Mouse (Mus musculus): ENCODE measurements around the gene Slc18b1. TPM values are rescaled to one million over a fixed set of nuclear protein-coding genes. Genes with fewer than 3 reads are reported as not detected.

The Slc18b1 gene
- polyA plus RNA-seq, 1 experiment from 2014 or later, result 26.8 TPM

DNA sequence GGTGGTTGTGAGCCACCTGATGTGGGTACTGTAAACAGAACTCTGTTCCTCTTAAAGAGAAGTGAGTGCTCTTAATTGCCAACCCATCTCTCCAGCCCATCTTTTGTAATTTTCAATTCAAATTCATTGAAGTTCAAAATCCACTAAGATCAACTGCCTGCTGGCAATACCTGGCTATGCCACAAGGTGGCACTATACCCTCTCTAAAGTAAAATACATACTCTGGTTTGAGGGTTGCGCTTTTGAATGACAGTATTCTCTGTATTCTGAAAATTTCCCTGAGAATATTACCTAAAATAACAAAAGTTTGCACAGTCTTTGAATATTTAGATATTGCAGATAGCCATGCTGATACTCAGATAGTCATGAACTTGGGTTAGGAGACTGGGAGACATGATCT, 18.4 kb downstream of the Slc18b1 start:
- ATAC-seq (ENCODE audit: low read depth), result 0 out of 2 replicates have a peak, but pooled peaks have one; percentile 19
- Histone ChIP-seq H3K27ac (ENCODE audit: low read depth, low read length) (no peak overlapping the region), H3K4me2 (ENCODE audit: low read depth, low read length) (no peak overlapping the region), H3K36me3 (ENCODE audit: control insufficient read depth, insufficient read depth, low read length) (peaks cover 10% of the 10 kb centered on the region; the same call in 1 of the 2 replicates), H3K27me3 (ENCODE audit: control insufficient read depth, insufficient read depth, low read length) (no peaks in the 10 kb centered on the region), H3K9ac (replicated peaks; ENCODE audit: low read depth, low read length) (no peak overlapping the region), H3K4me1 (ENCODE audit: control insufficient read depth, insufficient read depth, low read length) (no peaks in the 10 kb centered on the region), H3K4me3 (ENCODE audit: low read depth, low read length) (no peak overlapping the region), H3K9me3 (ENCODE audit: control insufficient read depth, low read length) (no peaks in the 10 kb centered on the region)
- 55% methylated on average over 1 of the region's 1 CpGs for whole genome bisulfite sequencing

DNA sequence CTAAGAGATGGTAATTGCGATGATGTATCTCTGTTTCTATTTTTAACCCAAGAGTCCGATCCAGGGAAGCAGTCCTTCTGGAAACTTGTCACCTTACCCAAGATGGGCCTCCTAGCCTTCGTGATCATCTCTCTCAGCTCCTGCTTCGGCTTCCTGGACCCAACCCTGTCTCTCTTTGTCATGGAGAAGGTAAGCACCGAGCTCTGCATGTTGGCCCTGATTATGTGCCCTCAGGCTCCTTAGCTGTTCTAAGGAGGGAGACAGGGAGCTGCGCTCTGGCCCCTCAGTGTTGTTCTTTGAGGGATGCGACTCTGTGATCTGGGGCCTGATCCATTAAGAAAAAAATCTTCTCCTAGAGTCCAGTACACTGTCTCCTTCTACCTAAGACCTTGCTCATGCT, 19.5 kb downstream of the Slc18b1 start:
- Histone ChIP-seq H3K27me3 (ENCODE audit: control insufficient read depth, insufficient read depth, low read length) (no peaks in the 10 kb centered on the region), H3K4me1 (ENCODE audit: control insufficient read depth, insufficient read depth, low read length) (no peaks in the 10 kb centered on the region), H3K36me3 (ENCODE audit: control insufficient read depth, insufficient read depth, low read length) (peaks cover 13% of the 10 kb centered on the region; the same call in 1 of the 2 replicates), H3K9ac (replicated peaks; ENCODE audit: low read depth, low read length) (no peak overlapping the region), H3K4me3 (ENCODE audit: low read depth, low read length) (no peak overlapping the region), H3K9me3 (ENCODE audit: control insufficient read depth, low read length) (no peaks in the 10 kb centered on the region), H3K27ac (ENCODE audit: low read depth, low read length) (no peak overlapping the region), H3K4me2 (ENCODE audit: low read depth, low read length) (no peak overlapping the region)
- WGBS, result 94% methylated on average over 7 of the region's 7 CpGs
- ATAC-seq (ENCODE audit: low read depth), result no peak

GRCm38 (mm10) chr10:23826516-23826915, 29.7 kb downstream of the Slc18b1 start:
- no peak overlapping the region for H3K9ac ChIP-seq (replicated peaks; ENCODE audit: low read depth, low read length)
- no peaks in the 10 kb centered on the region for H3K9me3 ChIP-seq (ENCODE audit: control insufficient read depth, low read length)
- H3K4me1 ChIP-seq (ENCODE audit: control insufficient read depth, insufficient read depth, low read length), result no peaks in the 10 kb centered on the region
- H3K4me3 ChIP-seq (ENCODE audit: low read depth, low read length), result no peak overlapping the region
- H3K27me3 ChIP-seq (ENCODE audit: control insufficient read depth, insufficient read depth, low read length), result no peaks in the 10 kb centered on the region
- H3K36me3 ChIP-seq (ENCODE audit: control insufficient read depth, insufficient read depth, low read length), result peaks cover 28% of the 10 kb centered on the region
- no peak overlapping the region for H3K4me2 ChIP-seq (ENCODE audit: low read depth, low read length)
- 93% methylated on average over 7 of the region's 7 CpGs for WGBS
- ATAC-seq (ENCODE audit: low read depth), result no peak
- no peak overlapping the region for H3K27ac ChIP-seq (ENCODE audit: low read depth, low read length)

DNA sequence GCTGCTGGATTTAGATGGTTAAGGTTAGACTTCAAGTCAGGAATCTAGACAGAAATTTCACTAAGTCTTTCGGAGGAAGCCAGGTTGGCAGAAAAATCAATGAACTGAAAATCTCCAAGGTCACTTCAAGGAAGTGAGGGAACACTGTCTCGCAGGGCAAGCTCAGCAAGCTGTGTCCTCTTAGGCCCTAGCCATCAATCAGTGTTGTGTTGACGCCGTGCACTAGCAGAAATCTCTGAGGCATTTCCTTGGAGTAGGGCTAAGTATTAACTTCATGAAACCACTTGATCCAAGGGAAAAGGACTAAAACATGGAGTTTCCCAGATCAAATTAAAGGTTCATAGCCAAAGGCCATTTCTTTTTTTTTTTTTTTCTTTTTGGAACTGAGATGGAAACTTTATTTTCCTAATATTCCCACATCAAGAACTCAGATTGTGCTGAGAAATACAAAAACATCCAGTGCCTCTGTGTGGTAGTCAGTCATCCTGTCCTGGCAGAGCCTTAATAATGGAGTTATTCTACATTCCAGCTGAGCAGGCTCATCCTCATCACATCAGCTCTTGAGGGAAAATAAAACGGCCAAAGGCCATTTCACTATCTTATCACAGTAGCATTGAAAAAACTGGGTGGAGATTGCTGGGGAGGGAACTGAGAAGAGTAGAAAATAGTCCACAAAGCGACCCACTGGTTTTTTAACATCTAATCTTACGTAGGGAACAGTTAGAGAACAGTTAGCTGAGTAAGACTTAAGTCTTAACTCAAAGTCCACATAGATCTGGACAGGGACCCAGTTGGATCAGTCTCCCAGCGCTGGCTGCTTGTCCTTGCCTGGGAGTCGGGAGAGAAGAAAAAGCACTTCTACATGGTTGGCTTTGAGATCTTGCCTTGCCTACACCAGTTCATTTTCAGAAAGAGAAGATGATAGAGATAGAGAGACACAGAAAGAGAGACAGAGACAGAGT, 39.5 kb downstream of the Slc18b1 start:
- WGBS, result 79% methylated on average over 9 of the region's 9 CpGs
- Histone ChIP-seq H3K4me2 (ENCODE audit: low read depth, low read length) (no peak overlapping the region), H3K36me3 (ENCODE audit: control insufficient read depth, insufficient read depth, low read length) (no peaks in the 10 kb centered on the region), H3K27me3 (ENCODE audit: control insufficient read depth, insufficient read depth, low read length) (no peaks in the 10 kb centered on the region), H3K9me3 (ENCODE audit: control insufficient read depth, low read length) (no peaks in the 10 kb centered on the region), H3K27ac (ENCODE audit: low read depth, low read length) (no peak overlapping the region), H3K4me3 (ENCODE audit: low read depth, low read length) (no peak overlapping the region), H3K4me1 (ENCODE audit: control insufficient read depth, insufficient read depth, low read length) (no peaks in the 10 kb centered on the region), H3K9ac (replicated peaks; ENCODE audit: low read depth, low read length) (no peak overlapping the region)
- ATAC-seq (ENCODE audit: low read depth), result no peak

DNA sequence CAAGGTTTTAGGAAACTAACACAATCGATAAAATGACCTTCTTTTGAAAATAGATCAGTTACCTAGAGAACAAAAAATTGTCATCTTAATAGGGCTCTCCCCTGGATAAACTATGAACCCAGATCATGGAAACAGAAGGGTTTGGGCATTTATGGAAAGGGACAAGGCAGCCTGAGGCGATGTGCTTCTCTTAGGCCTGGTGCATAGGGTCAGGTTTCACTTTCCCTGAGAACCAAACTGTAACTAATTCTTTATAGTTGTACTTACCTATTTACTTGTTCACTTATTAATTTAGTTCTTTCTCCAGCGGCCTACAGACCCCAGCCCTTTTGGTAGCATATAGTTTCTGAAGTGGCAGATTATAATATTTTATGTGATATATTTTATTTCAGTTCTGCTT, 40.3 kb downstream of the Slc18b1 start:
- ATAC-seq (ENCODE audit: low read depth), result no peak

GRCm38 (mm10) chr10:23838910-23839309, 42.1 kb downstream of the Slc18b1 start:
- no peak overlapping the region for H3K9ac ChIP-seq (replicated peaks; ENCODE audit: low read depth, low read length)
- H3K36me3 ChIP-seq (ENCODE audit: control insufficient read depth, insufficient read depth, low read length), result no peaks in the 10 kb centered on the region
- H3K27me3 ChIP-seq (ENCODE audit: control insufficient read depth, insufficient read depth, low read length), result no peaks in the 10 kb centered on the region
- no peaks in the 10 kb centered on the region for H3K9me3 ChIP-seq (ENCODE audit: control insufficient read depth, low read length)
- H3K27ac ChIP-seq (ENCODE audit: low read depth, low read length), result no peak overlapping the region
- ATAC-seq (ENCODE audit: low read depth), result no peak
- H3K4me2 ChIP-seq (ENCODE audit: low read depth, low read length), result no peak overlapping the region
- H3K4me1 ChIP-seq (ENCODE audit: control insufficient read depth, insufficient read depth, low read length), result no peaks in the 10 kb centered on the region
- 92% methylated on average over 3 of the region's 3 CpGs for WGBS
- no peak overlapping the region for H3K4me3 ChIP-seq (ENCODE audit: low read depth, low read length)

More for the DNA sequence above, 40.3 kb downstream of the Slc18b1 start:
- 90% methylated on average over 3 of the region's 3 CpGs for WGBS
- Histone ChIP-seq H3K9ac (replicated peaks; ENCODE audit: low read depth, low read length) (no peak overlapping the region), H3K36me3 (ENCODE audit: control insufficient read depth, insufficient read depth, low read length) (no peaks in the 10 kb centered on the region), H3K4me3 (ENCODE audit: low read depth, low read length) (no peak overlapping the region), H3K4me1 (ENCODE audit: control insufficient read depth, insufficient read depth, low read length) (no peaks in the 10 kb centered on the region), H3K4me2 (ENCODE audit: low read depth, low read length) (no peak overlapping the region), H3K27ac (ENCODE audit: low read depth, low read length) (no peak overlapping the region), H3K9me3 (ENCODE audit: control insufficient read depth, low read length) (no peaks in the 10 kb centered on the region), H3K27me3 (ENCODE audit: control insufficient read depth, insufficient read depth, low read length) (no peaks in the 10 kb centered on the region)

DNA sequence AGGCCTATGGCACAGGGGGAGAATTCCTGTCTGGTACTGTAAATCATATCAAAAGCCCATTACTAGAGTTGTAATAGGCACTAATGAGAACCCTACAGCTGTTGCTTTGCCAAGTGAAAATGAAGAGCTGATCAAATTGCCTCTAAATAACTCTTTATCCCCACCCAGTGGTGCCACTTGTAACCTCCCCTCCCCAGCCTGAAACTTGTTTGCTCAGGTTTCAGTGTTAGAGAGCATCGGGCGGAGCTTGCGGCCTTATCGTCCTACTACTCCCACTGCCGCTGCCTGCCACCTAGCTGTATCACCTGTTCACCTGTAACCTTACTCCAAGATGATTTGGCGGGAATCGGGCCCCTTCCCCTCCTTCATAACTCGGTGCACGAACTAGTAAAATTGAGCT, 42.6 kb downstream of the Slc18b1 start:
- Histone ChIP-seq H3K4me3 (ENCODE audit: low read depth, low read length) (no peak overlapping the region), H3K4me2 (ENCODE audit: low read depth, low read length) (no peak overlapping the region), H3K36me3 (ENCODE audit: control insufficient read depth, insufficient read depth, low read length) (no peaks in the 10 kb centered on the region), H3K9me3 (ENCODE audit: control insufficient read depth, low read length) (no peaks in the 10 kb centered on the region), H3K27me3 (ENCODE audit: control insufficient read depth, insufficient read depth, low read length) (no peaks in the 10 kb centered on the region), H3K4me1 (ENCODE audit: control insufficient read depth, insufficient read depth, low read length) (no peaks in the 10 kb centered on the region), H3K27ac (ENCODE audit: low read depth, low read length) (no peak overlapping the region), H3K9ac (replicated peaks; ENCODE audit: low read depth, low read length) (no peak overlapping the region)
- ATAC-seq (ENCODE audit: low read depth), result no peak
- 51% methylated on average over 9 of the region's 9 CpGs for WGBS

GRCm38 (mm10) chr10:23840496-23840895, 43.7 kb downstream of the Slc18b1 start:
- Histone ChIP-seq H3K27me3 (ENCODE audit: control insufficient read depth, insufficient read depth, low read length) (no peaks in the 10 kb centered on the region), H3K36me3 (ENCODE audit: control insufficient read depth, insufficient read depth, low read length) (no peaks in the 10 kb centered on the region), H3K4me2 (ENCODE audit: low read depth, low read length) (no peak overlapping the region), H3K4me1 (ENCODE audit: control insufficient read depth, insufficient read depth, low read length) (no peaks in the 10 kb centered on the region), H3K9ac (replicated peaks; ENCODE audit: low read depth, low read length) (no peak overlapping the region), H3K4me3 (ENCODE audit: low read depth, low read length) (no peak overlapping the region), H3K9me3 (ENCODE audit: control insufficient read depth, low read length) (no peaks in the 10 kb centered on the region), H3K27ac (ENCODE audit: low read depth, low read length) (no peak overlapping the region)
- no peak for ATAC-seq (ENCODE audit: low read depth)
- 83% methylated on average over 4 of the region's 4 CpGs for WGBS

DNA sequence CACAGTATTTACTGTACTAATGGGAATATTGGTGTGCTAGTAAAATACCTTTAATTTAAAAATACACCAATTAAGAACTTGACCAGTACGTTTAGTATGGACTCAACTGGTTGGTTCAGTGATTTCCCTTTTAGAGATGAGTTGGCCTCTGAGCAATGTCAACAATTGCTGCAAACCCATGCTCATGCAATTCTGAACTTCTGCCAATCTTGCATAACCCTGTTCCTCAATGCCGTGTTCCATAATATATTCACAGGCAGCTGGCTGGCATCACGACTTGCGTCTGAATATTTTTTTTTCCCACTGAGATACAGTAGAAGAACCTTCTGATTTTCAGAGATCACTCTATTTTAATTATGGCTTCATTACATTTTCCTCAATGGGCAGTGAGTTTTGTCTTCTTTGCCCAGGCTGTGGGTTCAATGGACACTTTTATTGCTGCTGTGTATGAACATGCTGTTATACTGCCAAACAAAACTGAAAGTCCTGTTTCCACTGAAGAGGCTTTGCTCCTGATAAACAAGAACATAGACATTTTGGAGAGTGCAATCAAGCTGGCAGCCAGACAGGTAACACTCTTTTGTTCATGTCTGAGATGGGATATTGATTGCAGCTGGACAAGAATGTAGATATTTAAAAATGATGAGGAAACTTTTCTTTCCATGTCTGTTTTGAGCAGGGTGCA, 54.6 kb downstream of the Slc18b1 start, which contains the start of gene Vnn3:
TSS of gene Vnn3 (plus strand) at position 235 of the 685 bp plus-strand sequence.
- no peak within 1 kb of the TSS for H3K4me2 ChIP-seq (ENCODE audit: low read depth, low read length)
- H3K4me1 ChIP-seq (ENCODE audit: control insufficient read depth, insufficient read depth, low read length), result no peaks in the 10 kb centered on the region
- WGBS, result 89% methylated on average over 4 of the region's 4 CpGs

More for the DNA sequence above, 54.6 kb downstream of the Slc18b1 start, which contains the start of gene Vnn3:
- Histone ChIP-seq H3K27ac (ENCODE audit: low read depth, low read length) (no peak within 1 kb of the TSS), H3K9me3 (ENCODE audit: control insufficient read depth, low read length) (no peaks in the 10 kb centered on the region), H3K27me3 (ENCODE audit: control insufficient read depth, insufficient read depth, low read length) (no peaks in the 10 kb centered on the region), H3K9ac (replicated peaks; ENCODE audit: low read depth, low read length) (no peak within 1 kb of the TSS), H3K4me3 (ENCODE audit: low read depth, low read length) (no peak within 1 kb of the TSS), H3K36me3 (ENCODE audit: control insufficient read depth, insufficient read depth, low read length) (no peaks in the 10 kb centered on the region)
- ATAC-seq (ENCODE audit: low read depth), result no peak

Measured in neural tube, embryonic 14.5 days (tissue).